Mouse (Mus musculus) embryo, embryonic 11.5 days (tissue): ENCODE data around the gene Olfr814.
"Not testable (repeated sequence)": the region's sequence is repeated elsewhere in the genome, so short reads cannot be mapped to it uniquely, and the experiment has no call there.

ENCODE experiments used
- DNase-seq: peaks from one replicate; pipeline ENCODE4 v3.0.0-alpha.2; 2012; ENCODE audit warnings: low read depth, low spot score

Olfr814 gene

GRCm38 (mm10) chr10:129879751-129880150 lies at the start of gene Olfr814:
Olfr814 (minus strand) TSS chr10:129879851.
- not testable (repeated sequence) for DNase-seq

GRCm38 (mm10) chr10:129915497-129915896 lies 35.8 kb upstream of the Olfr814 start, which contains the start of gene Olfr816:
Olfr816 (minus strand) TSS chr10:129915597.
- no peak for DNase-seq

- not testable (repeated sequence) for DNase-seq
Observed at GRCm38 (mm10) chr10:129905767-129906166, 26.1 kb upstream of the Olfr814 start, which contains the start of gene Olfr815. Olfr815 (minus strand) TSS chr10:129905867.

- DNase-seq: no peak
Observed at GRCm38 (mm10) chr10:129885934-129886333, 6.3 kb upstream of the Olfr814 start.

- DNase-seq: not testable (repeated sequence)
Observed at GRCm38 (mm10) chr10:129885496-129885895, 5.8 kb upstream of the Olfr814 start.

GRCm38 (mm10) chr10:129855067-129855466 lies 24.6 kb downstream of the Olfr814 start, which contains the start of gene Olfr813:
Olfr813 (plus strand) TSS chr10:129855367.
- no peak for DNase-seq

- DNase-seq: no peak
Observed at GRCm38 (mm10) chr10:129847343-129847742, 32.3 kb downstream of the Olfr814 start.

GRCm38 (mm10) chr10:129845994-129846393 lies 33.7 kb downstream of the Olfr814 start, which contains the start of gene Olfr812:
Olfr812 (minus strand) TSS chr10:129846094.
- no peak for DNase-seq
